Mouse (Mus musculus) olfactory bulb, adult 2 months (tissue): ENCODE measurements around the gene 9130213A22Rik.

Experiments used
- CTCF ChIP-seq: fragments of 200-500 bp; IDR thresholded peaks from 2 replicates; pipeline ENCODE4 v1.5.1; 2012; ENCODE audit warnings: low read depth, mild to moderate bottlenecking, low read length, moderate library complexity; ENCODE audit not compliant: insufficient read depth
- POLR2A ChIP-seq: fragments of 200-500 bp; IDR thresholded peaks from 2 replicates; pipeline ENCODE4 v1.6.1; 2012; ENCODE audit warnings: mild to moderate bottlenecking, low read depth, low read length, moderate library complexity; ENCODE audit not compliant: insufficient read depth

DNA sequence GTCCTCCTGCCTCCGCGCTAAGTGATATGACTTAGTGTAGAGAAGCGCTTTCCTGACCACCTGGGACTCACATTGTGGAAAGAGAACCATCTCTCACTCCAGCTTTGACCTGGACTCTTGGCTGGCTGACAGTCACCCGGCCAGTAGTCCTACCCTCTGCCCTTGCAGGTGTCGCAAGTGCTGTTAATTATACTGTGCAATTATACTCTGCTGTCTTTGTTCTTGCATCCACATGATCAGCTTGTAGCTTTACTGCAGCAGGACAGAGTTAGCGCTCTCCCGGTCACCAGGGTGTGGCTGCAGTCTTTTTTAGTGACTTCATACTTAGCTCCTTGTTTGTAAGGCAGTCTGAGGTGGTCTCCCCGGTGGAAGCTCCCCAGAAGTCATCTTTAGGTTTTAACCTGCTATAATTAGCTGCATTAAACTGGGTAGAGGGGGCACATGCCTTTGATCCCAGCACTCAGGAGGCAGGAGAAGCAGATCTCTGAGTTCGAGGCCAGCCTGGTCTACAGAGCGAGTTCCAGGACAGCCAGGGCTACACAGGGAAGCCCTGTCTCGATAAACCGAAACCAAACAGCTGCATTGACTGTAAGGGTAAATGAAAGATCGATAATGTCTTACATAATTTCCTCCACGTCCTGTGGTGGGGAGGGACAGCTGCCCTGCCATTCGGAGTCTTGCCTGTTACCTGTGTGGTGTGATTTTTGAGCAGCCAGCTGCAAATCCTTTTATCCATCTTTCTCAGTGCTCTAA lies 42.1 kb downstream of the 9130213A22Rik start:
- TF ChIP-seq CTCF: no peak
- no peak for TF ChIP-seq POLR2A
